Mouse (Mus musculus): ENCODE measurements around the gene H1fx. TPM values are rescaled to one million over a fixed set of nuclear protein-coding genes. Genes with fewer than 3 reads are reported as not detected.

H1fx gene
- polyA plus RNA-seq, 1 experiment from 2014 or later: 98.9 TPM

DNA sequence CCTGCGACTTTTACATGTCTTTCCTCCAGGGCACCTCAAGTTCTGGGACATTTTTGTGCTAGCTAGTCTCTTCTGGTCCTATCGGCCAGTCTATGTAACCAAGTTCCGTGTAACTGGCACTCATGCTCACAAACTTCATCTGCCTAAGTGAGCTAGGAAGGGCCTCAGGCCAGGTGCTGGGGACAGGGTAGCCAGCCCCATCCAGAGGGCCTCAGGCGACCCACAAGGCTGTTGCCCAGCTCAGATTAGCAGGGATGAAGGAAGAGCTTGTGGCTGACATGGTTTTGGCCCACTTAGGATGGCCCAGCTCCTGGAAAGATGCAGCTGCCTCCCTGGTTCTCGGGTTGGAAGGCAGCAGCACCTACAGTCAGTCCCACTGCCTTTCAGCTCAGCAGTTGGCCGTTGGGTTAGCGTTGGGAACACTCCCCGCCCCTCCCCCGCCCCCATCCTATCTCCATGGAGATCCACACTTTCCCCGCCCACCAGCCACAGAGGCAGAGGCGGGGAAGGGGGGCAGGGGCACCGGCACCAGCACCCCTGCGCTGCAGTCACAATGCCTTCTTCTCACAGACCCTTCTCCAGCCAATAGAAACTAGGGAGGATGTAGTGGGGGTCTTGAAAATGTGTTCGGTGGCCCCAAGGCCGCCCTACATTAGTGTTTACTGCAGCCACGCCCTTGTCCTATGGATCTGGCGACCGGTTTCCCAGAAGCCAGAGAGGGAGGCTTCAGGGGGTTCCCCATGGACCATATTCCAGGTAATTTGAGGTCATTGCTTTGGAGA lies 12.5 kb upstream of the H1fx start:
- ATAC-seq (ENCODE audit: insufficient number of reproducible peaks, low FRiP score, low TSS enrichment, low read depth) (peak; percentile 87), DNase-seq (ENCODE audit: low spot score) (peak; percentile 83)
- H3K27me3 ChIP-seq (ENCODE audit: control insufficient read depth, insufficient read depth, low read length): no peaks in the 10 kb centered on the region
- WGBS: 6% methylated on average over 18 of the region's 18 CpGs
- peak overlapping the region; percentile 89 for H3K27ac ChIP-seq (replicated peaks; ENCODE audit: low read depth, low read length)
- peak overlapping the region; percentile 11 for H3K4me3 ChIP-seq (ENCODE audit: low read depth, low read length)
- H3K36me3 ChIP-seq (ENCODE audit: control insufficient read depth, insufficient read depth, low read length): no peaks in the 10 kb centered on the region
- H3K9me3 ChIP-seq (ENCODE audit: control insufficient read depth, low read length): no peaks in the 10 kb centered on the region
- H3K9ac ChIP-seq (ENCODE audit: low read length): peak overlapping the region; percentile 35
- H3K4me2 ChIP-seq (ENCODE audit: low read depth, severe bottlenecking): peak overlapping the region; percentile 51
- H3K4me1 ChIP-seq (ENCODE audit: control insufficient read depth, insufficient read depth, low read length): peaks cover 17% of the 10 kb centered on the region

DNA sequence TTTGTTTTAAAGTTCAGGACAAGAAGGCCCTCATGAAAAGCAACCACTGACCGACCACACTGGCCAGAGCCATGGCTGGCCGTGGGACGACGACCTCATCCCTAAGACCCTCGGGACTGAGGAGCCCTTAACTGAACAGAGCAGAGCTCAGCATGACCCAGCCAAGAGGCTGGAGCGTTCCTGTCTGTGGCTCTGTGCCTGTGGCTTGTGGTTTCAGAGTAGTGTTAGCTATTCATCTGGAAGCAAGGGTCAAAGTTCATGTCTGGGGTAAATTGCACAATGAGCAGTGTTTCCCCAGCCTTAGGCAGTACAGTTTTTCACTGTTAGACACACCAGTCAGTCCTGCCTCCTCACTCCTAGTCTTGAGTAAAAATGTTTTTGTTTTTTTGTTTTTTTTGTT lies 11.3 kb upstream of the H1fx start:
- H3K9ac ChIP-seq (ENCODE audit: low read length): no peak overlapping the region
- H3K36me3 ChIP-seq (ENCODE audit: control insufficient read depth, insufficient read depth, low read length): no peaks in the 10 kb centered on the region
- no peak overlapping the region for H3K4me3 ChIP-seq (ENCODE audit: low read depth, low read length)
- no peaks in the 10 kb centered on the region for H3K27me3 ChIP-seq (ENCODE audit: control insufficient read depth, insufficient read depth, low read length)
- peak; percentile 48 for DNase-seq (ENCODE audit: low spot score)
- ATAC-seq (ENCODE audit: insufficient number of reproducible peaks, low FRiP score, low TSS enrichment, low read depth): no peak
- 30% methylated on average over 6 of the region's 6 CpGs for WGBS
- peaks cover 17% of the 10 kb centered on the region for H3K4me1 ChIP-seq (ENCODE audit: control insufficient read depth, insufficient read depth, low read length)
- no peaks in the 10 kb centered on the region for H3K9me3 ChIP-seq (ENCODE audit: control insufficient read depth, low read length)
- H3K27ac ChIP-seq (replicated peaks; ENCODE audit: low read depth, low read length): no peak overlapping the region
- no peak overlapping the region for H3K4me2 ChIP-seq (ENCODE audit: low read depth, severe bottlenecking)

DNA sequence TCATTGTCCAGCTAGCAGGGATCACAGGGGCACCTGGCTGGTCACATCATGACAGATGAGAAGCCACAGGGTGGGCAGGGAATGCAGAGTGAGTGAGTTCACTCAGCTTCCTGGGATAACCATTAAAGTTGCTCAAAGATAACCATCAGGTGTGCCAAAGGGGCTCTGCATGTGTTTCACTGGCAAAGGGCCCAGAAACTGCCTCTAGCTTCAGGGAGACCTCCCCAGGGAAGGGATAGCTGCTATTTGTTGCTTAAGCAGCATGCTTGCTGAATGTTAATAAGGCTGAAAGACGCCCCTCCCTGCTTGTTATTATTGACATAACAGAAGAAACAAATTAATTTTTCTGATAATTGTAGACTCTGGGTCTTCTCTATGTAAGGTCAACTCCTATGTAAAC lies 10.4 kb upstream of the H1fx start:
- no peak for ATAC-seq (ENCODE audit: insufficient number of reproducible peaks, low FRiP score, low TSS enrichment, low read depth)
- H3K4me1 ChIP-seq (ENCODE audit: control insufficient read depth, insufficient read depth, low read length): peaks cover 17% of the 10 kb centered on the region

DNA sequence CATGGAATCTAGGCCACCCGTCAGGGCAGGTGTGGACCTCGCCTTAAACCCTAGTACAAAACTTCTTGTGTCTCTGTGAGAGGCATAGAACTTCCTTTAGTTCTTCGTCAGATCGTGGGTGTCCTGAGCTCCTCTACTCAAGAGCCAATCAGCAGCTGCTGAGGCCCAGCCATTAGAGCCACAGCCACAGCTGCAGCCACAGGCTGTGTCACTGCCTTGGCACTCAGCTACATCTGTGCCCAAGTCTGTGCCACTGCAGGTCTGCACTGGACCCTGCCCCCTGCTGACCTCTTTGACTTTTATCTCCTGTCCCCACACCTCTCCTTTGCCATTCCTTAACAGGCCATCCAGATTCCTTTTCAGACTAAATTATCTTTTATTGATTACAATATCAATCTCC lies 9.8 kb upstream of the H1fx start:
- Histone ChIP-seq H3K27me3 (ENCODE audit: control insufficient read depth, insufficient read depth, low read length) (no peaks in the 10 kb centered on the region), H3K27ac (replicated peaks; ENCODE audit: low read depth, low read length) (no peak overlapping the region), H3K36me3 (ENCODE audit: control insufficient read depth, insufficient read depth, low read length) (peaks cover 3% of the 10 kb centered on the region; the same call in 1 of the 2 replicates), H3K4me2 (ENCODE audit: low read depth, severe bottlenecking) (no peak overlapping the region), H3K4me3 (ENCODE audit: low read depth, low read length) (no peak overlapping the region), H3K9ac (ENCODE audit: low read length) (no peak overlapping the region), H3K9me3 (ENCODE audit: control insufficient read depth, low read length) (no peaks in the 10 kb centered on the region), H3K4me1 (ENCODE audit: control insufficient read depth, insufficient read depth, low read length) (peaks cover 17% of the 10 kb centered on the region)
- WGBS: 78% methylated on average over 4 of the region's 4 CpGs
- no peak for ATAC-seq (ENCODE audit: insufficient number of reproducible peaks, low FRiP score, low TSS enrichment, low read depth)
- DNase-seq (ENCODE audit: low spot score): no peak

More for the DNA sequence above, 10.4 kb upstream of the H1fx start:
- Histone ChIP-seq H3K27me3 (ENCODE audit: control insufficient read depth, insufficient read depth, low read length) (no peaks in the 10 kb centered on the region), H3K9me3 (ENCODE audit: control insufficient read depth, low read length) (no peaks in the 10 kb centered on the region), H3K4me2 (ENCODE audit: low read depth, severe bottlenecking) (no peak overlapping the region), H3K27ac (replicated peaks; ENCODE audit: low read depth, low read length) (no peak overlapping the region), H3K36me3 (ENCODE audit: control insufficient read depth, insufficient read depth, low read length) (peaks cover 3% of the 10 kb centered on the region; the same call in 1 of the 2 replicates), H3K4me3 (ENCODE audit: low read depth, low read length) (no peak overlapping the region), H3K9ac (ENCODE audit: low read length) (no peak overlapping the region)
- 81% methylated on average over 1 of the region's 1 CpGs for WGBS
- no peak for DNase-seq (ENCODE audit: low spot score)

DNA sequence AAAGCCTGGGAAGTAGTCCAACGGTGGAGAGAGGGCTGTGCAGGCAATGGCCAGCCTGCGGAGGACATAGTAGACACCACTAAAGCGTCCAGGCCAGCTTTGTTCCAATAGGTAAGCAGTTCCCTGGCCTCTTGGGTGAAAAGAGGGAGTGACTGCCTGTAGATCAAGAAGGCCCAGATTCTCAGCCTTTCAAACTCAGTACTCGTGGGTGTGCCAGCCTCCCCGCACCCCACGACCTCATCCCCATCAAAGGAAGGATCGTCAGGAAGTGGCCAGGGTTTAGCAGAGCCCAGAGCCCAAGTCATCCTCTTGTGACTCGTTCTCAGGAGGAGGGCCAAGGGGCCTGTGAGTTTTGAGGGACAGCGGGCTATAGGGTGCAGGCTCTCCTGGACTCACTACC lies 1.1 kb upstream of the H1fx start:
- no peaks in the 10 kb centered on the region for H3K9me3 ChIP-seq (ENCODE audit: control insufficient read depth, low read length)
- ATAC-seq (ENCODE audit: insufficient number of reproducible peaks, low FRiP score, low TSS enrichment, low read depth): no peak
- DNase-seq (ENCODE audit: low spot score): no peak
- H3K36me3 ChIP-seq (ENCODE audit: control insufficient read depth, insufficient read depth, low read length): peaks cover 3% of the 10 kb centered on the region; the same call in 1 of the 2 replicates
- WGBS: 69% methylated on average over 9 of the region's 9 CpGs
- peaks cover 6% of the 10 kb centered on the region; the same call in 1 of the 2 replicates for H3K4me1 ChIP-seq (ENCODE audit: control insufficient read depth, insufficient read depth, low read length)
- no peaks in the 10 kb centered on the region for H3K27me3 ChIP-seq (ENCODE audit: control insufficient read depth, insufficient read depth, low read length)
- peak overlapping the region; percentile 73 for H3K4me2 ChIP-seq (ENCODE audit: low read depth, severe bottlenecking)
- H3K9ac ChIP-seq (ENCODE audit: low read length): peak overlapping the region; percentile 99
- no peak overlapping the region; the same call in 1 of the 2 replicates for H3K27ac ChIP-seq (replicated peaks; ENCODE audit: low read depth, low read length)
- peak overlapping the region; percentile 97 for H3K4me3 ChIP-seq (ENCODE audit: low read depth, low read length)

DNA sequence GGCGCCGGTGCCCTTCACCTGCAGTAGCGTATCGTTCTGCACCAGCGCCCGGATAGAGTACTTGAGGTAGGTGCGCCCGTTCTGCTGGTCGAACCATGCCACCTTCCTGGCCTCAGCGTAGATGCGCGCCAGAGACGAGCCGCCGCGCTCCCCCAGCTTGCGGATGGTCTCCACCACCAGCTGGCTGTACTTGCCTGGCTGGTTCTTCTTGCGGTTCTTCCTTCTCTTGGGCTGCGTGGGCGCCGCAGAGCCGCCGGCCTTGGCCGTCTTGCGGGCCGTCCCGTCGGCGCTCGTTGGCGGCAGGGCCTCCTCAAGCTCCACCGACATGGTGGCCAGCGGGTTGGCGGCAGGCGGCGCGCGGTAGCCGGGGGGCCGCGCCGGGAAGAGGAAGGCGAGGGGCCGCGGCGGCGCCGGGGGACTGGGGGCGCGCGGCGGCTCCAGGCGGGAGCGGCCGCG lies 379 bp downstream of the H1fx start:
- no peaks in the 10 kb centered on the region for H3K9me3 ChIP-seq (ENCODE audit: control insufficient read depth, low read length)
- H3K9ac ChIP-seq (ENCODE audit: low read length): peak overlapping the region; percentile 99
- H3K36me3 ChIP-seq (ENCODE audit: control insufficient read depth, insufficient read depth, low read length): no peaks in the 10 kb centered on the region
- H3K4me1 ChIP-seq (ENCODE audit: control insufficient read depth, insufficient read depth, low read length): peaks cover 6% of the 10 kb centered on the region; the same call in 1 of the 2 replicates
- peak; percentile 28; the same call in 1 of the 2 replicates for ATAC-seq (ENCODE audit: insufficient number of reproducible peaks, low FRiP score, low TSS enrichment, low read depth)
- H3K27me3 ChIP-seq (ENCODE audit: control insufficient read depth, insufficient read depth, low read length): no peaks in the 10 kb centered on the region
- H3K4me2 ChIP-seq (ENCODE audit: low read depth, severe bottlenecking): peak overlapping the region; percentile 73
- DNase-seq (ENCODE audit: low spot score): peak; percentile 75
- H3K27ac ChIP-seq (replicated peaks; ENCODE audit: low read depth, low read length): peak overlapping the region; percentile 96
- peak overlapping the region; percentile 97 for H3K4me3 ChIP-seq (ENCODE audit: low read depth, low read length)
- WGBS: 2% methylated on average over 42 of the region's 56 CpGs

DNA sequence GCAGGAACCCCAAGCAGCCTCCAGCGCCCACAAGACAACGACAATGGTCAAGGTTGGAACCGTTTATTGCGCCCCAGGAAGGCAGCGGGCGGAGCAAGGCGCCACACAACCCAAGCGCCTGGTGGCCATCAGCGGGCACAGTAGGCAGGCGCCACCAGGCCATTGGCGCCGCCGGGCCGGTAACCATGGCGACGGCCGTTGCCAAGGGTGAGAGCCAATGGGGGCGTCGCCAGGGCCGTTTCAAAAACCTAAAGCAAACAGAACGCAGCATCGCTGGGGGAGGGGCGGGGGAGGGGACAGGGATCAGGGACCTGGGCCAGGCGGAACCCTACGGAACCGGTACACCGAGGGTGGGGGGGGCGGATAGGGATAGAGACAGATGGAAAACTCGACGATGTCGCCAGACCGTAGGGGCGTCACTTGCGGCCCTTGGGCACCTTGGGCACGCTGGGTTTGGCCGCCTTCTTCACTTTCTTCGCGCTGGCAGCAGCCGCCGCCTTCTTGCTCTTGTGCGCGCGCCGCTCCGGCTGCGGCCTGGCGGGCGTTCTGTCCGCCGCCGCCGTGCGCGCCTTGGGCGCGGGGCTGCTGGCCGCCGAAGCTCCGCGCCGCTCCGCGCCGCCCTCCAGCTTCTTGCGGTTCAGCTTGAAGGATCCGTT lies 935 bp downstream of the H1fx start:
- H3K27ac ChIP-seq (replicated peaks; ENCODE audit: low read depth, low read length): peak overlapping the region; percentile 96
- no peaks in the 10 kb centered on the region for H3K27me3 ChIP-seq (ENCODE audit: control insufficient read depth, insufficient read depth, low read length)
- H3K36me3 ChIP-seq (ENCODE audit: control insufficient read depth, insufficient read depth, low read length): no peaks in the 10 kb centered on the region
- no peaks in the 10 kb centered on the region for H3K9me3 ChIP-seq (ENCODE audit: control insufficient read depth, low read length)
- peaks cover 6% of the 10 kb centered on the region; the same call in 1 of the 2 replicates for H3K4me1 ChIP-seq (ENCODE audit: control insufficient read depth, insufficient read depth, low read length)
- H3K9ac ChIP-seq (ENCODE audit: low read length): peak overlapping the region; percentile 99
- WGBS: under 1% methylated on average over 65 of the region's 66 CpGs
- H3K4me3 ChIP-seq (ENCODE audit: low read depth, low read length): peak overlapping the region; percentile 97
- DNase-seq (ENCODE audit: low spot score) (peak; percentile 93), ATAC-seq (ENCODE audit: insufficient number of reproducible peaks, low FRiP score, low TSS enrichment, low read depth) (peak; percentile 88)
- H3K4me2 ChIP-seq (ENCODE audit: low read depth, severe bottlenecking): peak overlapping the region; percentile 73

DNA sequence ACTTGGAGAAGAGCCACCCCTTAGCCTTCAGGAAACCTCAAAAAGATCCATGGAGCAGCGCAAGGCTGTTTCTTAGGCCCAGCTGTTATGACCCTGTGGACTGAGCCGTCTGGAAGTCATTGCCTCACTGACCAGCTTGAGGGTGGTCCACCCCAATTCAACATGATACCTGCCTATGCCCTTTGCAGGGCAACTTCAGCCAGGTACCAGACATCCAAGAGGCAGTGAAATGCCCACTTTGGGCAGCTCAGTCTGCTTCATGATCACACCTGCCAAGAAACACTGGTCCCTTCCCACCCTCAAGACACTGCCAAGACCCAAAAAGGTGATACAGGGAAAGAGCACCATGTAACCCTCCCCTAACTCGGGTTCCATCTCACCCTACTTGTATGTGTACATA lies 1.7 kb downstream of the H1fx start:
- H3K9ac ChIP-seq (ENCODE audit: low read length): peak overlapping the region; percentile 99
- peak; percentile 39 for DNase-seq (ENCODE audit: low spot score)
- H3K4me3 ChIP-seq (ENCODE audit: low read depth, low read length): peak overlapping the region; percentile 97
- peaks cover 6% of the 10 kb centered on the region; the same call in 1 of the 2 replicates for H3K4me1 ChIP-seq (ENCODE audit: control insufficient read depth, insufficient read depth, low read length)
- ATAC-seq (ENCODE audit: insufficient number of reproducible peaks, low FRiP score, low TSS enrichment, low read depth): no peak
- no peaks in the 10 kb centered on the region for H3K36me3 ChIP-seq (ENCODE audit: control insufficient read depth, insufficient read depth, low read length)
- H3K27me3 ChIP-seq (ENCODE audit: control insufficient read depth, insufficient read depth, low read length): no peaks in the 10 kb centered on the region
- H3K9me3 ChIP-seq (ENCODE audit: control insufficient read depth, low read length): no peaks in the 10 kb centered on the region
- 52% methylated on average over 3 of the region's 3 CpGs for WGBS
- H3K27ac ChIP-seq (replicated peaks; ENCODE audit: low read depth, low read length): peak overlapping the region; percentile 96
- peak overlapping the region; percentile 73 for H3K4me2 ChIP-seq (ENCODE audit: low read depth, severe bottlenecking)

Measured in limb, embryonic 11.5 days (tissue).